8 mouse cellular contexts compared by ENCODE assay signal in the genomic region with DNA sequence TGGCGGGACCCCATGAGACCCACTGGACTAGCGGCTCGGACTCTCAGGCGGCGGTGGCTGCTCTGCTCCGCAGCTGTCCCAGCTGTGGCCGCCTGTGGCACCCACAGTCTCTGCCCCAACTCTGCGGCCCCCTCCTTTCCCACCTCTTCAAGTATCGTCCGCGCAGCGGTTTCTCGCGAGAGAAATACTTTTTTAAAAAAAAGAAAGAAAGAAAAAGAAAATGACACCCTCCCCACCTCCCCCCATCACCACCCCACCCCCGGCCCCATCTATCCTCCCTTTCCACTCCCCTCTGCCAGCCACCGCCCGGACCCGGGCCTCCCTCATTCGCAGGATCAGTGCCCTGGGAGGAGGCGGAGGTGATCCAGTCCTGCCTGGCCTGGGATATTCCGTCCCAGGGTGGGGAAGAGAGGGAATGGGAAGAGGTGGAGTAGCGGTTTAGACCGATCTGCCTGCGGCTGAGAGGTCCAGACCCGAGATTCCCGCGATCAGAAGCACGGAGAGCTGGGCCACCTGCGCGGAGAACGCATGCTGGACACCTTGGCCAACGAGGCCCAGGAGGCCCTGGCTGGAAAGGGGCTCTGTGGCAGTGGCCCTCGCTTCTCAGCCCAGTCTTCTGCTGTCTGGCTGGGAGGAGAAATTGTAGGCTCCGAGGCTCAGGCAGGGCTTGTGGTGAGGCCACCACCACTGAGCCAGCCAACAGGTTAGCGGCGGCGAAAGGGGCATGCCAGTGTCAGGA. TPM values are rescaled to one million over a fixed set of nuclear protein-coding genes. Genes with fewer than 3 reads are reported as not detected.
DNase-seq lines count a peak whose midpoint lies in the region; ATAC-seq lines count a peak whose summit lies in the region.

No protein-coding gene starts in this region.

- peak; percentile 90 for ATAC-seq in embryonic facial prominence, embryonic 11.5 days (replicated peaks; ENCODE audit: insufficient number of reproducible peaks, low FRiP score, low TSS enrichment, low read depth)
- peak; percentile 88 for ATAC-seq in heart, embryonic 14.5 days (ENCODE audit: insufficient number of reproducible peaks, insufficient read depth, low FRiP score, low read depth)
- ATAC-seq in stomach, embryonic 16.5 days (ENCODE audit: insufficient read depth, low FRiP score): peak; percentile 91

- 1% methylated on average over 37 of the region's 37 CpGs for WGBS in embryonic facial prominence, embryonic 11.5 days
- WGBS in heart, embryonic 14.5 days: 2% methylated on average over 36 of the region's 37 CpGs
- WGBS in stomach, embryonic 16.5 days: under 1% methylated on average over 37 of the region's 37 CpGs

- peak; percentile 12 for DNase-seq in right cerebral cortex, adult 18-20 months
- no peak for DNase-seq in right cerebral cortex, postnatal 36 days (ENCODE audit: low spot score in 2 of 2)
- DNase-seq in embryonic facial prominence, embryonic 11.5 days (ENCODE audit: low spot score): peak; percentile 86
- peak; percentile 24 to 44 for DNase-seq in kidney, postnatal 36 days
- peak; percentile 85 for DNase-seq in mesoderm, embryonic 11.5 days (ENCODE audit: low read depth, low spot score)
- DNase-seq in cerebellum, adult 9-10 months: no peak

- no peaks in the 10 kb centered on the region for H3K9me3 ChIP-seq in embryonic facial prominence, embryonic 11.5 days (replicated peaks; ENCODE audit: control insufficient read depth, low read length)
- 0 out of 2 replicates have a peak, but pooled peaks cover 2% of the 10 kb centered on the region for H3K9me3 ChIP-seq in heart, embryonic 14.5 days (ENCODE audit: control insufficient read depth, low read length)
- H3K9me3 ChIP-seq in stomach, embryonic 16.5 days (replicated peaks; ENCODE audit: control insufficient read depth, low read length): no peaks in the 10 kb centered on the region

- peak overlapping the region; percentile 85 for H3K9ac ChIP-seq in embryonic facial prominence, embryonic 11.5 days (replicated peaks; ENCODE audit: low read length)
- peak overlapping the region; percentile 73 for H3K9ac ChIP-seq in heart, embryonic 14.5 days (ENCODE audit: low read length)
- peak overlapping the region; percentile 79 for H3K9ac ChIP-seq in stomach, embryonic 16.5 days (ENCODE audit: low read length)

- H3K36me3 ChIP-seq in embryonic facial prominence, embryonic 11.5 days (replicated peaks; ENCODE audit: control insufficient read depth, insufficient read depth, low read depth, low read length): no peaks in the 10 kb centered on the region
- H3K36me3 ChIP-seq in heart, embryonic 14.5 days (ENCODE audit: control insufficient read depth, insufficient read depth, low read length): peaks cover 6% of the 10 kb centered on the region; the same call in 1 of the 2 replicates
- H3K36me3 ChIP-seq in stomach, embryonic 16.5 days (ENCODE audit: control insufficient read depth, insufficient read depth, low read length): no peaks in the 10 kb centered on the region

- H3K27me3 ChIP-seq in embryonic facial prominence, embryonic 11.5 days (ENCODE audit: control insufficient read depth, insufficient read depth, low read length): no peaks in the 10 kb centered on the region
- H3K27me3 ChIP-seq in heart, embryonic 14.5 days (ENCODE audit: control insufficient read depth, insufficient read depth, low read length): 0 out of 2 replicates have a peak, but pooled peaks cover 5% of the 10 kb centered on the region
- peaks cover 14% of the 10 kb centered on the region for H3K27me3 ChIP-seq in stomach, embryonic 16.5 days (ENCODE audit: control insufficient read depth, insufficient read depth, low read length)

- H3K4me1 ChIP-seq in embryonic facial prominence, embryonic 11.5 days (ENCODE audit: control insufficient read depth, insufficient read depth, low read length): 0 out of 2 replicates have a peak, but pooled peaks cover 3% of the 10 kb centered on the region
- H3K4me1 ChIP-seq in heart, embryonic 14.5 days (ENCODE audit: control insufficient read depth in 2 of 2, insufficient read depth in 2 of 2, low read length in 2 of 2): peaks cover 5 to 6% of the 10 kb centered on the region in 2 experiments
- peaks cover 9% of the 10 kb centered on the region; the same call in 1 of the 2 replicates for H3K4me1 ChIP-seq in stomach, embryonic 16.5 days (ENCODE audit: control insufficient read depth, insufficient read depth, low read length)

- H3K4me2 ChIP-seq in embryonic facial prominence, embryonic 11.5 days (ENCODE audit: low read depth, low read length): peak overlapping the region; percentile 95
- peak overlapping the region; percentile 95 for H3K4me2 ChIP-seq in heart, embryonic 14.5 days (ENCODE audit: low read length)
- peak overlapping the region; percentile 61 for H3K4me2 ChIP-seq in stomach, embryonic 16.5 days (ENCODE audit: low read depth, low read length)

- peak overlapping the region; percentile 76 for H3K27ac ChIP-seq in embryonic facial prominence, embryonic 11.5 days (replicated peaks; ENCODE audit: low read depth, low read length)
- H3K27ac ChIP-seq in heart, embryonic 14.5 days (replicated peaks in 1 of 2; ENCODE audit: control insufficient read depth in 1 of 2, insufficient read depth in 1 of 2, low read depth in 2 of 2, low read length in 2 of 2): peak overlapping the region; percentile 88 to 89
- peak overlapping the region; percentile 94 for H3K27ac ChIP-seq in stomach, embryonic 16.5 days (ENCODE audit: low read length)

- H3K4me3 ChIP-seq in embryonic facial prominence, embryonic 11.5 days (ENCODE audit: low read depth, low read length): peak overlapping the region; percentile 70
- H3K4me3 ChIP-seq in heart, embryonic 14.5 days (ENCODE audit: control insufficient read depth in 1 of 2, insufficient read depth in 1 of 2, low read depth in 1 of 2, low read length in 2 of 2): peak overlapping the region; percentile 67 to 83
- peak overlapping the region; percentile 73 for H3K4me3 ChIP-seq in stomach, embryonic 16.5 days (replicated peaks; ENCODE audit: low read length)

RNA-seq across cellular contexts. Expression of a gene that starts 1.3 kb away (rescaled TPM):
- 14.1 and 15.2 TPM in 2 replicates for polyA plus RNA-seq in embryonic facial prominence, embryonic 11.5 days (2014; fragmentation: Nextera tagmentation; extraction: Ambion mirVana)
- 28.9 and 33.6 TPM in 2 replicates for polyA plus RNA-seq in heart, embryonic 14.5 days (2014; fragmentation: Nextera tagmentation; extraction: Ambion mirVana)
- 31.3 and 33.7 TPM in 2 replicates for polyA plus RNA-seq in stomach, embryonic 16.5 days (2015; fragmentation: Nextera tagmentation; extraction: Ambion mirVana)

RNA-seq across cellular contexts. Expression of a gene that starts 1.6 kb away (rescaled TPM):
- polyA plus RNA-seq in embryonic facial prominence, embryonic 11.5 days (2014; fragmentation: Nextera tagmentation; extraction: Ambion mirVana): 0.13 and 0.29 TPM in 2 replicates
- polyA plus RNA-seq in heart, embryonic 14.5 days (2014; fragmentation: Nextera tagmentation; extraction: Ambion mirVana): 0.36 and 0.49 TPM in 2 replicates
- 0.37 and 0.45 TPM in 2 replicates for polyA plus RNA-seq in stomach, embryonic 16.5 days (2015; fragmentation: Nextera tagmentation; extraction: Ambion mirVana)

Comparison
In these comparisons a context has a peak if more than half of its experiments do, and no peak if none do; other contexts are left out.
1. DNase-seq: peak in right cerebral cortex, adult 18-20 months (single experiment), embryonic facial prominence, embryonic 11.5 days (single experiment), kidney, postnatal 36 days (2 of 2) and mesoderm, embryonic 11.5 days (single experiment); none in right cerebral cortex, postnatal 36 days (0 of 2) and cerebellum, adult 9-10 months (single experiment).
2. Peak in every context shown above with its lines, with median percentiles within 50 percentile points of each other: ATAC-seq, H3K27ac ChIP-seq, H3K4me2 ChIP-seq, H3K4me3 ChIP-seq and H3K9ac ChIP-seq.